Mouse (Mus musculus) liver, adult 2 months (tissue): Measurements from ENCODE around the gene Htr2c. TPM values are rescaled to one million over a fixed set of nuclear protein-coding genes. Genes with fewer than 3 reads are reported as not detected.

Experiments used
- DNase-seq: peaks from one replicate; pipeline ENCODE4 v3.0.0-alpha.2; 2011; ENCODE audit warnings: low read depth, low spot score; ENCODE audit errors: extremely low read depth
- H3K27ac ChIP-seq: fragments of 200-500 bp; replicated peaks from 2 replicates; pipeline ENCODE4 v1.5.1; 2012; ENCODE audit warnings: low read depth, mild to moderate bottlenecking, control low read depth, inconsistent platforms, low read length; ENCODE audit not compliant: insufficient read depth
- H3K27me3 ChIP-seq: fragments of 200-500 bp; 2 replicates; pipeline ENCODE4 v1.6.1; 2012; ENCODE audit warnings: mild to moderate bottlenecking, moderate library complexity, low read length, inconsistent platforms; ENCODE audit not compliant: control insufficient read depth, insufficient read depth
- H3K36me3 ChIP-seq: fragments of 200-500 bp; 2 replicates; pipeline ENCODE4 v1.6.1; 2012; ENCODE audit warnings: low read length, inconsistent platforms; ENCODE audit not compliant: control insufficient read depth, insufficient read depth
- H3K4me1 ChIP-seq: fragments of 200-500 bp; 2 replicates; pipeline ENCODE4 v1.6.1; 2011; ENCODE audit warnings: low read length; ENCODE audit not compliant: control insufficient read depth, insufficient read depth
- H3K4me3 ChIP-seq: fragments of 200-500 bp; 2 replicates; pipeline ENCODE4 v1.5.1; 2011; ENCODE audit warnings: low read depth, mild to moderate bottlenecking, control low read depth, low read length, moderate library complexity; ENCODE audit not compliant: insufficient read depth
- H3K79me2 ChIP-seq: fragments of 200-500 bp; 2 replicates; pipeline ENCODE4 v1.6.1; 2012; ENCODE audit warnings: inconsistent platforms, mild to moderate bottlenecking, low read length, moderate library complexity; ENCODE audit not compliant: control insufficient read depth, insufficient read depth
- H3K9ac ChIP-seq: fragments of 200-500 bp; 2 replicates; pipeline ENCODE4 v1.6.1; 2012; ENCODE audit warnings: low read depth, mild to moderate bottlenecking, control low read depth, inconsistent platforms, low read length
- CTCF ChIP-seq: fragments of 200-500 bp; IDR thresholded peaks from 2 replicates; pipeline ENCODE4 v1.5.1; 2011; ENCODE audit warnings: low read depth, low read length, control low read depth
- POLR2A ChIP-seq: fragments of 200-500 bp; IDR thresholded peaks from 2 replicates; pipeline ENCODE4 v1.6.1; 2011; ENCODE audit warnings: low read length, control low read depth; ENCODE audit not compliant: insufficient read depth; ENCODE audit errors: extremely low read depth
- WGBS: fragments of 180-500 bp; shearing (Covaris S2); methylation state at CpG from one replicate; pipeline ENCODE4 v1.1.7; 2018; 5-methylcytosine and 5-hydroxymethylcytosine counted together
- polyA plus RNA-seq: library from polyadenylated mRNA; depleted of rRNA; stranded (reverse); fragments of >200 nt; gene quantifications from 2 replicates; pipeline ENCODE4 v1.2.3, GENCODE M21; 2012
- total RNA-seq: library from RNA; depleted of rRNA; stranded (reverse); fragments of >200 nt; gene quantifications from 2 replicates; pipeline ENCODE4 v1.2.3, GENCODE M21; 2014

Gene Htr2c
- total and polyA plus RNA-seq, 2 experiments, result not detected

DNA sequence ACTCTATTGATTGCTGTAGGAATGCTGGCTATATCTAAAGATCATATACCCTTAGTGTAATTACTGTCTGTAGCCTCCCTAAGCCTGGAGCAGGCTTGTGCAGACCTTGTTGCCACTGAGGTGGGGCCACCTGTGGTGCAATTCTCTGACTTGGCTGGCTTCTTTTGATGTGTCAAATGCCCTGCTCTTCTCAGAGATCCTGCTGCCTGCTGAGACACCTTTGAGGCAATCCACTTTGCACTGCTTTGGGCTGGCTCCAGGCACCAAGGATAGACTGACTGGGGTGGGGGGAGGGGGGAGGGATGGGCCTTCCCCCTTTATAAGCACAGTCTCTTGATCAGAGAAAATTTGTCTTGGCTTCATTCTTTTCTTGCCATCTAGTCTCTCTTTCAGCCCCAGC, 252.9 kb downstream of the Htr2c start:
- H3K27me3 ChIP-seq, result no peaks in the 10 kb centered on the region
- H3K4me1 ChIP-seq, result no peaks in the 10 kb centered on the region
- no peak overlapping the region for H3K27ac ChIP-seq
- no peak for TF ChIP-seq CTCF
- no peak for TF ChIP-seq POLR2A
- DNase-seq, result no peak
- H3K36me3 ChIP-seq, result no peaks in the 10 kb centered on the region
- H3K79me2 ChIP-seq, result no peaks in the 10 kb centered on the region
- H3K9ac ChIP-seq, result no peak overlapping the region
- no peak overlapping the region for H3K4me3 ChIP-seq

DNA sequence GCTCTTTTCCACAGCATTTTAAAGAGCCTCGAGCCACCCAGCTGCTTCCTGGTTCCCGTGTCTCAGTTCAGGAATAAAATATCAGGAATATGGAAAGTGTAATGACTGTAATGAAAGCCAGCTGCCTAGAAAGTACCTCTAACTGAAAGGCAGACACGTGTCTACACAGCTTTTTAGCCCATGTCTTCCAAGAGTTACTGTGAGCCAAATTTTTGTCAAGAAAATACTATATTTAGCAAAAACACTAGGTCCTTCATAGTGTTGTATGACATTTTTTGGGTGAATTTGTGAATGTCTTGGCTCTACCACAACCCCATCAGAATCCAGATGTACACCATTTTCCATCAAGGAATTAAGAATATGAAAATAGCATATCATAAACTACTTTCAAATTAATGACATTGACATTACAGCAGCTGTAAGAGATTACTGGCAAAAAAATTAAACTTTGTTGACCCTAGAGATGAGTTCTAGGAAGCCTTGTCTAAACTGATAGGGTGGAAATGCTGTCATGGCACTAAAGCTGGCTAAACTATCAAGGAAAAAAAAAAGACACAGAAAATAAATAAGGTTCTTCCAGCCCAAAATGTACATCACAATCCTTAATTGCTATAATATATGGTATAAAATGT, 255.2 kb downstream of the Htr2c start:
- Histone ChIP-seq H3K4me3 (no peak overlapping the region), H3K9ac (no peak overlapping the region), H3K36me3 (no peaks in the 10 kb centered on the region), H3K79me2 (no peaks in the 10 kb centered on the region), H3K27me3 (no peaks in the 10 kb centered on the region), H3K27ac (no peak overlapping the region), H3K4me1 (no peaks in the 10 kb centered on the region)
- no peak for TF ChIP-seq POLR2A
- no peak for TF ChIP-seq CTCF
- 79% methylated on average over 3 of the region's 3 CpGs for whole genome bisulfite sequencing
- DNase-seq, result no peak

DNA sequence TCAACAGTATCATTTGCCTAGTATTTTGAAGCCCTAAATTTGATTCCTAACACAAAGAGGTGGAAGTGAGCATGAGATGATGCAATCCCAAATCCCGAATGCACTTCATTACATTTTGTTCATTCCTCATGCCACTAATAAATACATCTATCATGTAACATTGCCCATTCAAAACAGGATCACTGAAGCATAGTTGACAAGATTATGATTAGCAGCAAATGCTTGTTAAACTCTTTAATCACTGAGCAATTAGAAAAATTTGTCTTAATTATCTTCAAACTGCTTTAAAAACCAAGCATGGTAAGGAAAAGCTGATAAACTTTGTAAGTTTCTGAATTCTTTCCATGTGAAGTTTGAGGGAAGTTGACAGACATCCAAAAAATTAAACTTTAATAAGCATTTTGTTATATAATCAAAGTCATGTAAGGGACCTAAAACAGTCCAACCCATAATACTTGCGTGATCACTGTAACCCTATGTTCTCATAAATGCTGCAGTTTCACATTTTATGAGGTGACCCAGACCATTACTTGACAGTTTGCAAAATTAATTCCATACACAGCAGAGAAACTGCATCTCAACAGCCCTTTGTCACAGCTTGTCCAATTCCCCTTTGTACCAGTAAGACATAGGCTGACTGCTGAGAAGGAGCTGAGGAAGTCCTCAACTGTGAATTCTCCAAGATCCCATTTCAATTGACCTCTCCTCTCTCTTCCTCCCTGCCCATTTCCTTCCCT, 276.7 kb downstream of the Htr2c start:
- Histone ChIP-seq H3K79me2 (no peaks in the 10 kb centered on the region), H3K27ac (no peak overlapping the region), H3K4me3 (no peak overlapping the region), H3K27me3 (no peaks in the 10 kb centered on the region), H3K4me1 (no peaks in the 10 kb centered on the region), H3K36me3 (no peaks in the 10 kb centered on the region), H3K9ac (no peak overlapping the region)
- 71% methylated on average over 2 of the region's 2 CpGs for WGBS
- TF ChIP-seq POLR2A, result no peak
- no peak for TF ChIP-seq CTCF
- DNase-seq, result no peak
